Mouse (Mus musculus) midbrain, embryonic 12.5 days (tissue): ENCODE data around the gene Hepacam. TPM values are rescaled to one million over a fixed set of nuclear protein-coding genes. Genes with fewer than 3 reads are reported as not detected.

Experiments used
- ATAC-seq: fragments of 200-750 bp; cut with Nextera tagmentation; 2 replicates; pipeline ENCODE4 v1.8.0; 2017; ENCODE audit warnings: low read depth, moderate TSS enrichment, moderate library complexity; ENCODE audit not compliant: low FRiP score
- H3K27ac ChIP-seq: fragments of 300-500 bp; sonication (generic); replicated peaks from 2 replicates; pipeline ENCODE4 v1.5.1; 2016; ENCODE audit warnings: mild to moderate bottlenecking
- H3K27me3 ChIP-seq: fragments of 300-500 bp; sonication (generic); 2 replicates; pipeline ENCODE4 v1.6.1; 2016; ENCODE audit warnings: mild to moderate bottlenecking
- H3K36me3 ChIP-seq: fragments of 300-500 bp; sonication (generic); 2 replicates; pipeline ENCODE4 v1.6.1; 2016
- H3K4me1 ChIP-seq: fragments of 300-500 bp; sonication (generic); 2 replicates; pipeline ENCODE4 v1.6.1; 2016
- H3K4me2 ChIP-seq: fragments of 300-500 bp; sonication (generic); replicated peaks from 2 replicates; pipeline ENCODE4 v1.6.1; 2016; ENCODE audit warnings: mild to moderate bottlenecking, moderate library complexity
- H3K4me3 ChIP-seq: fragments of 300-500 bp; sonication (generic); 2 replicates; pipeline ENCODE4 v1.5.1; 2016; ENCODE audit warnings: mild to moderate bottlenecking
- H3K9ac ChIP-seq: fragments of 300-500 bp; sonication (generic); replicated peaks from 2 replicates; pipeline ENCODE4 v1.6.1; 2016; ENCODE audit warnings: mild to moderate bottlenecking, moderate library complexity
- H3K9me3 ChIP-seq: fragments of 300-500 bp; sonication (generic); 2 replicates; pipeline ENCODE4 v1.6.1; 2016; ENCODE audit warnings: mild to moderate bottlenecking
- WGBS: fragments of 180-500 bp; shearing (Covaris S2); methylation state at CpG from one replicate; pipeline ENCODE4 v1.1.7; 2016; 5-methylcytosine and 5-hydroxymethylcytosine counted together
- polyA plus RNA-seq: library from polyadenylated mRNA; unstranded; fragments of >200 nt; fragmentation: Nextera tagmentation; extraction: Ambion mirVana; gene quantifications from 2 replicates; pipeline ENCODE4 v1.2.1, GENCODE M21; 2016

Gene Hepacam
- polyA plus RNA-seq, 1 experiment from 2014 or later = 0.26 TPM

DNA sequence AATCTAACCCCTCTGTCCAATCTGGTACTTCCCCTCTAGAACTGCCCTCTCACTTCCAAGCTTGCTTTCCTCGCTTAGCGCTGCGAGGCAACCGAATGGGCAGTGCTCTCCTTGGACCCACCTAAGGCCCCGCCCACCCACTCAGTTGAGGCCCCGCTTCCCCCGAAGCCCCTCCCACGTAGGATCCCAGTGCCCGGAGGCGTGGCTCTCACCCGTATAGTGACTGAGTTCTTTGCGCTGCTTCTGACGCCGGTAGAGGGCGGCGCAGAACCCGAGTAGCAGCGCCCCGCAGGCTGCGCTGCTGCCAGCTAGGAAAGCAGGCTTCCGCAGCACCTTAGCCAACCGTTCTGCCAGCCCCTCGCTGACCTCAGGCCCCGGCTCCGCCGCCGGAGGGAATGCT is 53.5 kb downstream of the Hepacam start:
- Histone ChIP-seq H3K9ac (peak overlapping the region; percentile 17; the same call in 1 of the 2 replicates), H3K4me2 (peak overlapping the region; percentile 47), H3K4me3 (peak overlapping the region; percentile 31), H3K27ac (no peak overlapping the region), H3K27me3 (peaks cover 47% of the 10 kb centered on the region), H3K4me1 (peaks cover 7% of the 10 kb centered on the region; the same call in 1 of the 2 replicates), H3K9me3 (no peaks in the 10 kb centered on the region), H3K36me3 (no peaks in the 10 kb centered on the region)
- WGBS = under 1% methylated on average over 27 of the region's 27 CpGs
- ATAC-seq = peak; percentile 93

DNA sequence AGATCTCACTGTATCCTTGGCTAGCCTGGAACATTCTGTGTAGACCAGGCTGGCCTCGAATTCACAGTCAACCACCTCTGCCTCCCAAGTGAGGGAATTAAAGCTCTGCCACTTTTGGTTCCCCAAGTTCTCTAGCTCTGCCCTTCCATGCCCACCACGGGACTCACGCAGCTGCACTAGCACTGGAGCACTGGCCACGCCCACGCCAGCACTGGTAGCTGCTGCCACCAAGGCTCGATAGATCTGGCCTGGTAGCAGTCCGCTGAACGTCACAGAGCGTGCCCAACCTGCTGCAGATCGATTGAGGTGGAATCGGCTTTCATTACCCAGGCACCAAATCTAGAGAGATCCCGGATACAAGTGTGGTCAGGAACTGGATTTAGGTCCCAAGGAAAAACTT is 54.1 kb downstream of the Hepacam start:
- Histone ChIP-seq H3K9ac (no peak overlapping the region), H3K27ac (no peak overlapping the region), H3K9me3 (no peaks in the 10 kb centered on the region), H3K36me3 (no peaks in the 10 kb centered on the region), H3K4me3 (no peak overlapping the region), H3K27me3 (peaks cover 48% of the 10 kb centered on the region), H3K4me1 (peaks cover 7% of the 10 kb centered on the region; the same call in 1 of the 2 replicates), H3K4me2 (peak overlapping the region; percentile 47)
- 27% methylated on average over 12 of the region's 12 CpGs for WGBS
- ATAC-seq = peak; percentile 28; the same call in 1 of the 2 replicates

DNA sequence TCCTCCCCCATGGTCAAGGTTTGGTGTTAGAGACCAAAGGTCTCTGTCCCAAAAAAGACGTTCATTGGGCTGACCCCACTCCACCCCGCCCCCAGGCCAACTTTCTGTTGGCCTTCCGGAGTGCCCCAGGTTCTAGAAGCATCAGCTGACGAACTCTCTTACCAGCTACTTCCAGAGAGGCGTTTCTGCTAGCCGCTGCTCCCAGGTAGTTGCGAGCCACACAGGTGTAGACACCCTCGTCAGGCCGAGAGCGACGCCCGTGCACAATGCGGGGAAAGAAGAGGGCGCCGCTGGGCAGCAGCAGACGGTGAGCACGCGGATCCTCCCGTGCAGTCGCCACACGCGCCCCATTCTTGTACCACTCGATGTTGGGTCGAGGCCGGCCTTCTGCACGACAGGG is 62.2 kb downstream of the Hepacam start:
- peak overlapping the region; percentile 14; the same call in 1 of the 2 replicates for H3K4me2 ChIP-seq
- H3K36me3 ChIP-seq = no peaks in the 10 kb centered on the region
- peaks cover 26% of the 10 kb centered on the region for H3K4me1 ChIP-seq
- WGBS = 16% methylated on average over 26 of the region's 26 CpGs
- no peaks in the 10 kb centered on the region for H3K9me3 ChIP-seq
- no peak overlapping the region for H3K9ac ChIP-seq
- H3K4me3 ChIP-seq = 0 out of 2 replicates have a peak overlapping the region, but pooled peaks have one; percentile 6
- H3K27me3 ChIP-seq = peaks cover 84% of the 10 kb centered on the region
- ATAC-seq = no peak
- no peak overlapping the region for H3K27ac ChIP-seq

DNA sequence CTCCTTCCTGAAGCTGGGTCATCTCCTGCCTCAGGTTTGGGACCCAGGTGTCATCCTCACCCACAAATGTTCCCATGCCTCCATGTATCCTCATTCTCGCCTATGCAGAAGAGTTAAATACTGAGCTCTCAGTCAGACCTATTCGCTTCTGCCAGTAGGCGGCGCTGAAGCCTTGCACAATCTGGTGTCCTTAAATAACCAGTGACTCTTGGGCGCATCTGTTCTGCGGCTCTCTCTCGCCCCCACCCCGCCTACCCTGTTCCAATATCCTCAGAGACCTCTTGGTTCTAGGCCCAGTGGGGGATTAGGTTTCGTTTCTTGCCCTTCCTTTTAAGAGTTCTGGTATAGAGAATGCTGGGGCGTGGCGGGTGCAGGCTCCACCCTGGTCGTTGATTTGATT is 63.4 kb downstream of the Hepacam start:
- Histone ChIP-seq H3K36me3 (no peaks in the 10 kb centered on the region), H3K4me2 (peak overlapping the region; percentile 36), H3K4me3 (no peak overlapping the region)

DNA sequence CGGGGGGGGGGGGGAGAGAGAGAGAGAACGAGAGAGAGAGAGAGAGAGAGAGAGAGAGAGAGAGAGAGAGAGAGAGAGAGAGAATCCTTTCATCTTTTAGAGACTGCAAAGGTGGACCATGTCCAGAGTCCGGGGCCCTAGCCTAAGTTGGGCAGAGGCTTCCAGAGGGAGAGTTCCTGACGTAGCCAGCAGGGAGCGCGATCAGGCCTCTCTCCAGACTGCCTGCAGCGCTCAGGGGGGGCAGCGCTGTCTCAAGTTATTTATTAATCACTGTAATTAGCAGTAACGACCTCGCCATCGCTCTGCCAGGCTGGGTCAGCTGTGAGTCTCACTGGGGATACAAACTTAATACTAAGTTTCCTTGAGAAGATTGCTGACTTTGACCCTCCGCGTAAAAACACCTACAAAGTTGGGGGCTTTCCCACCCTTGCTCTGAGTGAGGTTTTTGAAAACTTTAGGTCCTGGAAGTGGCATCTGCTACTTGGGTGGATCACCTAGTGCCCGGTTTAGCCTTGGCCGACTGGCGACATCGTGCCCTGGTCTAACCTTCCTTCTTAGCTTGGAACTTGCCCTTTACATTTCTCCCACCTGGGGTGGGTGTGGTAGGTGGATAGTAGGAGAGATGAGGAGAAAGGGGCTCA is 65.0 kb downstream of the Hepacam start:
- peak overlapping the region; percentile 37 for H3K4me3 ChIP-seq
- peaks cover 96% of the 10 kb centered on the region for H3K27me3 ChIP-seq
- no peak overlapping the region; the same call in 1 of the 2 replicates for H3K9ac ChIP-seq
- H3K9me3 ChIP-seq = no peaks in the 10 kb centered on the region
- no peaks in the 10 kb centered on the region for H3K36me3 ChIP-seq
- peak overlapping the region; percentile 50 for H3K4me2 ChIP-seq
- H3K4me1 ChIP-seq = peaks cover 32% of the 10 kb centered on the region
- H3K27ac ChIP-seq = no peak overlapping the region; the same call in 1 of the 2 replicates
- 1% methylated on average over 15 of the region's 17 CpGs for WGBS
- peak; percentile 45; the same call in 1 of the 2 replicates for ATAC-seq

More for the DNA sequence above, 63.4 kb downstream of the Hepacam start:
- Histone ChIP-seq H3K9me3 (no peaks in the 10 kb centered on the region), H3K27ac (no peak overlapping the region), H3K9ac (no peak overlapping the region), H3K4me1 (peaks cover 32% of the 10 kb centered on the region), H3K27me3 (peaks cover 93% of the 10 kb centered on the region)
- under 1% methylated on average over 12 of the region's 12 CpGs for WGBS
- peak; percentile 72 for ATAC-seq

DNA sequence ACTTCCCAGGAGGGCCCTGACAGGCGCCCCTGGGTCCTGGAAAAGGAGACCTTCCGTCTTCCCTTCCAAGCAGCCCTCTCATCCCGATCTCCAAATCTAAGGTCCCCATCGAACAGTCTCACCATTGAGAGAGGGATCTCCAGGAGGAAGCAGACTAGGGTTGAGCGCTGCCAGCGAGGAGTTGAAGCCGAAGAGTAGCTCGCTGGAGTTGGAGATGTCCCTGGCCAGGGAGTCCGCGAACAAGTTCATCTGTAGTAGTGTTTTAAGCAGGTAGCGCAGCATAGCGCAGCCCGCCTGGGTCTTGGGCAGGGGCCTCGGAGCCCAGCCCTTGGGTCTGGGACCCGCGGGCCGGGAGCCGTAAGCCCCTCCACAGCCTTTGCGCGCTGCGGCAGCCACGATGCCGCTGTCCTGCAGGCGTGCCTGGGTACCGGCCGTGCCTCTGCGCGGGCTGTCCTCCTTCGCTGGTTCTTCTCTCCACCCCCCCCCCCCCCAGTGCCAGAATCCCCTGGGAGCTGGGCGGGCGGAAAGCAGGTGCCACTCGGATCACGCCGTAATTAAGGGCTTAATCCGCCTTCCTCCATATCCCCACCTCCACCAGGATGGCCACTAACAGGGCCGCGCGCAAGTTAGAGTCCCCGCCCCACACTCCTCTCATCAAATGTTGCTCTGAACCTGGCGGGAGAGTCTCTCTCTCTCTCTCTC is 65.7 kb downstream of the Hepacam start, which contains the start of gene Robo3:
Gene Robo3, minus strand, starts transcription at position 527 of the 702 bp plus-strand sequence.
- no peak within 1 kb of the TSS; the same call in 1 of the 2 replicates for H3K9ac ChIP-seq

DNA sequence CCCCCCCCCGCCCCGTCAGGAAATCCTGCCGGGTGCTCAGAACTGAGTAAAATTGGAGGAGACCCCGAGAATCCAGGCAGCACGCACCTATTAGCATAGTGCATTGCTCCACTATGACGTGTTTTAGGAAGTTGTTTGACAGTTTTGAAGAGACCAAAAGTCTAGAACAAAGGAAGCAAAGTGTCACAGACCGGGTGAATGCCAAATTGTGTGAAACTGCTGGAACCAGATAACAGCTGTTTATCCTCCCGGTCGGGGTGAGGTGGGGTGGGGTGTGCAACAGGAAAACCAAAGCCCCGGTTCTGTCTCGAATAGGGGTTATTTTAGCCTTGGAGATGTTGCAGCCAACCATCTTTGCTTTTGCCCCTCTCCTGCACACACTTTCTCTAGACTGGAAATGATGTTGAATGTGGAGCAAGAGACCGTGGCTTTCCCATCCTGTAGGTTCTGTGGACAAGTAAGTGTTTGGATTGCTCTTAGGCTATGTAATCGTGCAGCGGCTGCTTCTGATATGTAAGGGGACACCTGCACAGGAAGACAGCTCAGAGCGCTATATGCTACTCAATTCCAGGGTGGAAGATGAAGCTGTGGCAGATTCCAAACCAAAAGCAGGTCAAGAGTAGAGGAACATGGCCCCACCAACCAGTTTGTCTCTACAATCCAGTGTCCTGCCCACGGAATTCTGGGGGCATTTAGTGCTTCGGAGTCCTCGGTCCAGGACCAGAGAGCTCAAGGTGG is 66.8 kb downstream of the Hepacam start:
- H3K4me1 ChIP-seq = peaks cover 43% of the 10 kb centered on the region
- no peaks in the 10 kb centered on the region for H3K36me3 ChIP-seq
- H3K9me3 ChIP-seq = no peaks in the 10 kb centered on the region
- H3K27me3 ChIP-seq = peaks cover 92% of the 10 kb centered on the region
- no peak for ATAC-seq
- WGBS = 2% methylated on average over 18 of the region's 18 CpGs
- no peak overlapping the region for H3K4me3 ChIP-seq
- no peak overlapping the region for H3K27ac ChIP-seq
- H3K9ac ChIP-seq = no peak overlapping the region
- peak overlapping the region; percentile 50; the same call in 1 of the 2 replicates for H3K4me2 ChIP-seq

More for the DNA sequence above, 65.7 kb downstream of the Hepacam start, which contains the start of gene Robo3:
- Histone ChIP-seq H3K27me3 (peaks cover 94% of the 10 kb centered on the region), H3K4me2 (peak within 1 kb of the TSS; percentile 50), H3K4me3 (peak within 1 kb of the TSS; percentile 37), H3K4me1 (peaks cover 37% of the 10 kb centered on the region), H3K36me3 (no peaks in the 10 kb centered on the region), H3K9me3 (no peaks in the 10 kb centered on the region), H3K27ac (peak within 1 kb of the TSS; percentile 10; the same call in 1 of the 2 replicates)
- under 1% methylated on average over 37 of the region's 40 CpGs for WGBS
- no peak for ATAC-seq

DNA sequence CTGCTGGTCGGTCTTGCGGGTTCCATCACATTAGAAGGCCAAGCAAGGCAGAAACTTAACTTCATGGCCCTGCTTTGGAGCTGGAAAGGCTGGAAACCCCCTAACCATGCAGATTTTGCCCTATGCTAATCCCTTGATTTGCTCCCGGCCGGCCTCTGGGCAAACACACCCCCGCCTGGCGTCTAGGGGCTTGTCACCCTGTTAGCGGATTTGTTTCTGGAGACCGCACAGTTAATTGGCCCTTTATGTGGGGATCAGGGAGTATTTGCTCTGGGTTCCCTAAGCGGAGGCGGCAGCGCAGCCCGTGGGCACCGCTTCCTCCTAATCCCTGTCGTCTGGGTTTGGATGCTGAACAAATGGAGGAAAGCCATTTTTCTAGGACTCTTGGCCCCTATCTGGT is 67.8 kb downstream of the Hepacam start:
- ATAC-seq = peak; percentile 17
- H3K4me3 ChIP-seq = no peak overlapping the region
- H3K27me3 ChIP-seq = peaks cover 89% of the 10 kb centered on the region
- H3K27ac ChIP-seq = no peak overlapping the region
- peaks cover 43% of the 10 kb centered on the region for H3K4me1 ChIP-seq
- H3K4me2 ChIP-seq = 0 out of 2 replicates have a peak overlapping the region, but pooled peaks have one; percentile 4
- no peak overlapping the region for H3K9ac ChIP-seq
- under 1% methylated on average over 14 of the region's 14 CpGs for WGBS
- no peaks in the 10 kb centered on the region for H3K36me3 ChIP-seq
- H3K9me3 ChIP-seq = no peaks in the 10 kb centered on the region

DNA sequence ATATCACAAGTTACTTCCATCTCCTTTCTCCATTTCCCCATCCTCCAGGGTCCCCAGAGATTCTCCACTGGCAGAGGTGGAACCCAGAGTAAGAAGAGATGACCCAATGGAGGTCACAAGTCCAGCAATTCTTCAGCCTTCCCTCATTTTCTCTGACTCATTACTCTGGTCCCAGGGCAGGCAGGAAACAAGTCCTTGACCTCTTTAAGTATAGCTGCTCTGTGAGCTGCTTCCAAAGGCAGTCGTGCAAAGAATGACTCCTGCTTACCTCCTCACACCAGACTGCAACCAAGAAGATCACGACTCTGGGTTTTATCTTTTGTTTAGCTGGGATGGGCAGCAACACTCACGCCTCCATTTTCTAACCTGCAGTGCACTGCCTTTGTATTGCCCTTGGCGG is 68.5 kb downstream of the Hepacam start:
- Histone ChIP-seq H3K9ac (no peak overlapping the region), H3K27ac (no peak overlapping the region), H3K9me3 (no peaks in the 10 kb centered on the region), H3K4me2 (no peak overlapping the region), H3K4me3 (no peak overlapping the region), H3K4me1 (peaks cover 43% of the 10 kb centered on the region), H3K36me3 (no peaks in the 10 kb centered on the region), H3K27me3 (peaks cover 89% of the 10 kb centered on the region)
- no peak for ATAC-seq
- WGBS = 4% methylated on average over 4 of the region's 4 CpGs
